Mouse (Mus musculus) liver, embryonic 14.5 days (tissue): ENCODE measurements around the gene Tekt4. TPM values are rescaled to one million over a fixed set of nuclear protein-coding genes. Genes with fewer than 3 reads are reported as not detected.

ENCODE experiments used
- ATAC-seq: fragments of 200-750 bp; cut with Nextera tagmentation; 2 replicates; pipeline ENCODE4 v1.8.0; 2017; ENCODE audit warnings: moderate number of reproducible peaks, mild to moderate bottlenecking, moderate library complexity; ENCODE audit not compliant: insufficient read depth
- DNase-seq, 3 experiments: peaks; one replicate each; pipeline ENCODE4 v3.0.0-alpha.2; 2012 to 2013; ENCODE audit warnings: low read depth in 3 of 3, low spot score in 3 of 3
- H3K27ac ChIP-seq: fragments of 300-500 bp; sonication (generic); 2 replicates; pipeline ENCODE4 v1.5.1; 2014; ENCODE audit warnings: moderate library complexity, mild to moderate bottlenecking, control low read depth, inconsistent platforms
- H3K27me3 ChIP-seq: fragments of 300-500 bp; sonication (generic); 2 replicates; pipeline ENCODE4 v1.6.1; 2014; ENCODE audit warnings: mild to moderate bottlenecking, low read length, moderate library complexity; ENCODE audit not compliant: control insufficient read depth, insufficient read depth
- H3K36me3 ChIP-seq: fragments of 300-500 bp; sonication (generic); replicated peaks from 2 replicates; pipeline ENCODE4 v1.6.1; 2014; ENCODE audit warnings: low read depth; ENCODE audit not compliant: control insufficient read depth, insufficient read depth
- H3K4me1 ChIP-seq, 2 experiments: fragments of 200-500 bp in 1 of 2; fragments of 300-500 bp in 1 of 2; sonication (generic) in 1 of 2; replicated peaks; 2 replicates each; pipeline ENCODE4 v1.6.1; 2012 to 2014; ENCODE audit warnings: antibody characterized with exemption in 1 of 2, inconsistent platforms in 1 of 2, low read length in 1 of 2; ENCODE audit not compliant: control insufficient read depth in 2 of 2, insufficient read depth in 2 of 2
- H3K4me2 ChIP-seq: fragments of 300-500 bp; sonication (generic); 2 replicates; pipeline ENCODE4 v1.6.1; 2014; ENCODE audit warnings: low read depth, mild to moderate bottlenecking, control low read depth, moderate library complexity
- H3K4me3 ChIP-seq, 2 experiments: fragments of 200-500 bp in 1 of 2; fragments of 300-500 bp in 1 of 2; sonication (generic) in 1 of 2; 2 replicates each; pipeline ENCODE4 v1.5.1; 2012 to 2014; ENCODE audit warnings: low read depth in 2 of 2, low read length in 2 of 2, mild to moderate bottlenecking in 2 of 2, control low read depth in 1 of 2, inconsistent platforms in 1 of 2, moderate library complexity in 1 of 2; ENCODE audit not compliant: insufficient read depth in 1 of 2
- H3K9ac ChIP-seq: fragments of 300-500 bp; sonication (generic); replicated peaks from 2 replicates; pipeline ENCODE4 v1.6.1; 2014; ENCODE audit warnings: mild to moderate bottlenecking, control low read depth, moderate library complexity
- H3K9me3 ChIP-seq: fragments of 300-500 bp; sonication (generic); 2 replicates; pipeline ENCODE4 v1.6.1; 2016; ENCODE audit warnings: low read length, mixed read lengths; ENCODE audit not compliant: control insufficient read depth
- CTCF ChIP-seq: IDR thresholded peaks from 2 replicates; pipeline ENCODE4 v1.5.1; 2016; ENCODE audit warnings: antibody characterized with exemption, low read depth, control low read depth
- EP300 ChIP-seq: IDR thresholded peaks from 2 replicates; pipeline ENCODE4 v1.6.1; 2016; ENCODE audit warnings: antibody characterized with exemption, low read depth
- WGBS: fragments of 180-500 bp; shearing (Covaris S2); extraction: QIAGEN DNeasy Blood & Tissue Kit; methylation state at CpG from one replicate; pipeline ENCODE4 v1.1.7; 2014; ENCODE audit not compliant: insufficient replicate concordance; 5-methylcytosine and 5-hydroxymethylcytosine counted together
- polyA plus RNA-seq, 2 experiments: library from polyadenylated mRNA; depleted of rRNA in 1 of 2; stranded (reverse) in 1 of 2; unstranded in 1 of 2; fragments of >200 nt; fragmentation: Nextera tagmentation in 1 of 2; extraction: Ambion mirVana in 1 of 2; gene quantifications; 2 replicates each; pipeline versions ENCODE4 v1.2.1 to v1.2.3; 2012 to 2014

Gene Tekt4
- polyA plus RNA-seq, 2 experiments: 0.07 TPM; not detected in 1

DNA sequence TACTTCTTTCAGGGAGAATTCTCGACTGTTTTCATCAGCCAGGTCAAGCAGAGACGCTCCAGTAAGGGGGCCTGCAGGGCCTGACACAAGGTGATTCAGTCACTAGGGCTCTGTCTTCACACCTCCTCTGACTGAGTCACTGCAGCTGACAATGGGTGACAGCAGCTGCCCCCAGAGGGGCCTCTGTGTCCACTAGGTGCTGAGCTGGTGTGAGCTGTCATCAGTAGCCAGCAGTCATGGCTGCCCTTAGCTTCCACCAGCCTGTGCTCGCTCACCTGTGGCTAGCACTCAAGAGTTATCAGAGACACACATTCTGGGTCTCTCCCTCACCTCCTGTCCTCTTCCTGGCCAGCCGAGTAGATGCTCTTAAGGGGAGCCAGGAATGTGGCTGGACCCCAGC lies 26.4 kb downstream of the Tekt4 start:
- Histone ChIP-seq H3K9me3 (no peaks in the 10 kb centered on the region), H3K27ac (no peak overlapping the region), H3K36me3 (no peaks in the 10 kb centered on the region), H3K4me2 (no peak overlapping the region), H3K4me3 (no peak overlapping the region), H3K27me3 (no peaks in the 10 kb centered on the region), H3K4me1 (no peaks in the 10 kb centered on the region), H3K9ac (no peak overlapping the region)
- ATAC-seq (no peak), DNase-seq (no peak)
- TF ChIP-seq CTCF (no peak), EP300 (no peak)
- WGBS: 33% methylated on average over 4 of the region's 4 CpGs

DNA sequence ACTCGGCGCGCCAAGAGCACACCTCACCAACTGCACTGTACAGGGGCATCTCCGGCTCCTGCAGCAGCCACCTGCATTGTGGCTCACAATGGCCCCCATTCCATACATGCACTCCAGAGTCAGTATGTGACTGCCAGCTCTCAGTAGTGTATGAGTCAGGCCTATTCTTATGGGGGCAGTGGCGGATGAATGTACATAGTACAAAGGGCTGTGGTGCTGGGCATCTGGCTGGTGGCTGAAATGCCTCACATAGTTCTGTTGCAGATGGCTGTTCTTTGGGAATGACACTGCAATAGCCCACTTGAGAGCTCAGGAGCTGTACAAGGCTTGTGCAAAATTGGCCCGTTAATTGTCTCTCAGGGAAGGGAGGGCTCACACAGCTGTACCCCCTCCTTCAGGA lies 27.7 kb downstream of the Tekt4 start:
- Histone ChIP-seq H3K27ac (no peak overlapping the region), H3K9ac (no peak overlapping the region), H3K27me3 (no peaks in the 10 kb centered on the region), H3K4me3 (no peak overlapping the region), H3K4me2 (no peak overlapping the region), H3K36me3 (no peaks in the 10 kb centered on the region), H3K9me3 (no peaks in the 10 kb centered on the region), H3K4me1 (no peaks in the 10 kb centered on the region)
- TF ChIP-seq EP300: no peak
- no peak for TF ChIP-seq CTCF
- ATAC-seq (no peak), DNase-seq (no peak)
- 70% methylated on average over 6 of the region's 6 CpGs for WGBS

GRCm38 (mm10) chr17:25497013-25497412 lies 42.6 kb downstream of the Tekt4 start, which contains the start of gene Sstr5:
TSS of gene Sstr5 (minus strand) at chr17:25497288.
- WGBS: 3% methylated on average over 27 of the region's 28 CpGs
- H3K4me2 ChIP-seq: no peak within 1 kb of the TSS
- H3K9ac ChIP-seq: no peak within 1 kb of the TSS
- no peaks in the 10 kb centered on the region for H3K4me1 ChIP-seq
- peaks cover 11% of the 10 kb centered on the region for H3K27me3 ChIP-seq
- DNase-seq (no peak), ATAC-seq (no peak)
- no peak for TF ChIP-seq CTCF
- no peak for TF ChIP-seq EP300
- no peak within 1 kb of the TSS for H3K27ac ChIP-seq
- no peak within 1 kb of the TSS for H3K4me3 ChIP-seq
- no peaks in the 10 kb centered on the region for H3K36me3 ChIP-seq
- no peaks in the 10 kb centered on the region for H3K9me3 ChIP-seq

- TF ChIP-seq CTCF (no peak), EP300 (no peak)
- H3K27ac ChIP-seq: no peak overlapping the region
- no peaks in the 10 kb centered on the region for H3K36me3 ChIP-seq
- no peaks in the 10 kb centered on the region for H3K27me3 ChIP-seq
- H3K4me3 ChIP-seq: no peak overlapping the region
- no peaks in the 10 kb centered on the region for H3K4me1 ChIP-seq
- WGBS: 19% methylated on average over 4 of the region's 4 CpGs
- no peak overlapping the region for H3K9ac ChIP-seq
- ATAC-seq (no peak), DNase-seq (no peak)
- H3K9me3 ChIP-seq: no peaks in the 10 kb centered on the region
- no peak overlapping the region for H3K4me2 ChIP-seq
Observed at GRCm38 (mm10) chr17:25502599-25502998, 48.2 kb downstream of the Tekt4 start.

DNA sequence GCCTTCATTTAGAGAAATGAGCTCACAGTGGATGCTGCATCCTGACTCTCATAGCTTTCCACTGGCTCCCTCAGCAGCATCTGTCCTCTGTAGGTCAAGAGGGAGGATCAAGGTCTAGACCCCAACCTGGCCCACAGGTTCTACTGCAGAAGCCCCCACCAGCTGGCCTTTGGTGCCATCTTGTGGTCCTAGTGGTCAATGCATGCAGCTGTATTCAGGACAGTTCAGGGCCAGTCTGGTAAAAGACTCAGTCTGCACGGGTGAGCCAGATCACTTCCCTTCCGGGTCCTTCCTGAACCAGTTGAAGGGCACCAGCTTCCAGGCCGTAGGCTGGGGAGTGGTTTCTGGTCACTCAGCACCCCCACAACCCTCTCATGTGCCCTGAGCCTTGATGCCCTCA lies 53.4 kb downstream of the Tekt4 start:
- peak in 2 of 3 experiments; percentile 3 to 7 for DNase-seq
- H3K4me2 ChIP-seq: no peak overlapping the region
- no peak overlapping the region for H3K9ac ChIP-seq
- H3K36me3 ChIP-seq: no peaks in the 10 kb centered on the region
- no peak overlapping the region for H3K4me3 ChIP-seq
- no peak for ATAC-seq
- H3K27ac ChIP-seq: no peak overlapping the region
- no peaks in the 10 kb centered on the region for H3K9me3 ChIP-seq
- H3K27me3 ChIP-seq: no peaks in the 10 kb centered on the region
- no peak for TF ChIP-seq EP300
- TF ChIP-seq CTCF: peak; percentile 83
- no peaks in the 10 kb centered on the region for H3K4me1 ChIP-seq
- 9% methylated on average over 3 of the region's 3 CpGs for WGBS
